Mouse (Mus musculus): Measurements from ENCODE around the gene Ap1g1. TPM values are rescaled to one million over a fixed set of nuclear protein-coding genes. Genes with fewer than 3 reads are reported as not detected.

The Ap1g1 gene
- total RNA-seq, 1 experiment: 51.4 TPM

DNA sequence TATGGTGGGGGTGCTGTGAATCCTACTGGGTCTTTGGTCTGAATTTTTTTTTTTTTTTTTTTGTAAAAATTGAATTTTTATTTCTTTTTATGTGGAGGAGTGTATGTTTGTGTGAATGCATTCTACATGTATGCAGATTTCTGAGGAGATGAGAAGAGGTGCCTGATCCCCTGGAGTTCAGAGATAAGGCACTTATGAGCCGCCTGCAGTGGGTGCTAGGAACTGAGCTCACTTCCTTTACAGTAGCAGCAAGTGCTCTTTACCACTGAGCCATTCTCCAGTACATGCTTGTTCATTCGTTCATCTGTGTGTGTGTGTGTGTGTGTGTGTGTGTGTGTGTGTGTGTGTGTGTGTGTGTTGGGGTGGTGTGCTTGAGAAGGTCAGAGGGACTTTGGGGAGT is 12.6 kb downstream of the Ap1g1 start:
- in situ Hi-C loops (cut with MboI; ENCODE audit: low sequenced_read_pairs in 2 of 2, unreplicated experiment in 2 of 2): no loop called here
- H3K36me3 ChIP-seq (ENCODE audit: control insufficient read depth, insufficient read depth, low read length, poor library complexity, severe bottlenecking): no peaks in the 10 kb centered on the region

DNA sequence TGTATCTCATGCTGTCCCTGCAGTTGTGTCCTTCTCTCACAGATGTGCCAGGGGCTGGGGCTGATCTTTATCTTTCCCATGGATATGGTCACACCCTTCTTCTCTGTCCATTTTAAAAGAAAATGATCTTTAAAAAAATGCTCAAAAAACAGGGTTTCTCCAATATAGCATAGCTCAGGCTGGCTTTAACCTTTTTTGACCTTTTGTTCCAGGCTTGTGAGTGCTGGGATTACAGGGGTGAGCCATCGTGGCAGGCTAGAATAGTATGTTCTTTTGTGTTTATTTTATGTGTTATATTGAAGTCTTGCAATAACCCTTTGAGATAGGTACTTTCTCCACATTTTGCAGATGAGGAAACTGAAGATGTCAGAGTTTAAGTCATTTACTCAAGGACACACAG is 16.8 kb downstream of the Ap1g1 start:
- H3K4me1 ChIP-seq (ENCODE audit: control insufficient read depth in 2 of 2, insufficient read depth in 2 of 2, low read length in 2 of 2, poor library complexity in 1 of 2): peaks cover 0 to 4% of the 10 kb centered on the region in 2 experiments; a peak in 1 of 4 replicates
- in situ Hi-C loops (cut with MboI; ENCODE audit: low sequenced_read_pairs in 2 of 2, unreplicated experiment in 2 of 2): no loop called here
- DNase-seq (ENCODE audit: low read depth, low spot score): no peak
- TF ChIP-seq ZC3H11A (IDR thresholded peaks at IDR 0.05; ENCODE audit: borderline replicate concordance, low read depth, low read length) (no peak), MAFK (IDR thresholded peaks at IDR 0.05; ENCODE audit: insufficient read depth, low read depth, low read length) (no peak), ZNF384 (IDR thresholded peaks at IDR 0.05; ENCODE audit: low read depth, low read length) (no peak), CHD2 (IDR thresholded peaks at IDR 0.05; ENCODE audit: low read depth, low read length) (no peak), HCFC1 (IDR thresholded peaks at IDR 0.05; ENCODE audit: borderline replicate concordance, insufficient read depth, low read length) (no peak)
- no peaks in the 10 kb centered on the region for H3K36me3 ChIP-seq (ENCODE audit: control insufficient read depth, insufficient read depth, low read length, poor library complexity, severe bottlenecking)
- H3K4me3 ChIP-seq (ENCODE audit: insufficient read depth in 1 of 2, low read depth in 1 of 2, low read length in 2 of 2, poor library complexity in 1 of 2, severe bottlenecking in 1 of 2): no peak overlapping the region
- no peak overlapping the region for H3K9ac ChIP-seq (ENCODE audit: insufficient read depth, low read depth, low read length, poor library complexity, severe bottlenecking)
- H3K9me3 ChIP-seq (ENCODE audit: control insufficient read depth, insufficient read depth, low read depth, low read length): no peaks in the 10 kb centered on the region
- H3K27ac ChIP-seq (ENCODE audit: insufficient read depth, low read depth, low read length, poor library complexity, severe bottlenecking): no peak overlapping the region

More for the DNA sequence above, 12.6 kb downstream of the Ap1g1 start:
- Histone ChIP-seq H3K4me1 (ENCODE audit: control insufficient read depth in 2 of 2, insufficient read depth in 2 of 2, low read length in 2 of 2, poor library complexity in 1 of 2) (peaks cover 0 to 4% of the 10 kb centered on the region in 2 experiments; a peak in 1 of 4 replicates), H3K27ac (ENCODE audit: insufficient read depth, low read depth, low read length, poor library complexity, severe bottlenecking) (no peak overlapping the region), H3K4me3 (ENCODE audit: insufficient read depth in 1 of 2, low read depth in 1 of 2, low read length in 2 of 2, poor library complexity in 1 of 2, severe bottlenecking in 1 of 2) (no peak overlapping the region), H3K9me3 (ENCODE audit: control insufficient read depth, insufficient read depth, low read depth, low read length) (no peaks in the 10 kb centered on the region), H3K9ac (ENCODE audit: insufficient read depth, low read depth, low read length, poor library complexity, severe bottlenecking) (no peak overlapping the region)
- TF ChIP-seq ZNF384 (IDR thresholded peaks at IDR 0.05; ENCODE audit: low read depth, low read length): no peak
- no peak for TF ChIP-seq CHD2 (IDR thresholded peaks at IDR 0.05; ENCODE audit: low read depth, low read length)
- TF ChIP-seq MAFK (IDR thresholded peaks at IDR 0.05; ENCODE audit: insufficient read depth, low read depth, low read length): no peak
- TF ChIP-seq HCFC1 (IDR thresholded peaks at IDR 0.05; ENCODE audit: borderline replicate concordance, insufficient read depth, low read length): no peak
- no peak for TF ChIP-seq ZC3H11A (IDR thresholded peaks at IDR 0.05; ENCODE audit: borderline replicate concordance, low read depth, low read length)
- DNase-seq (ENCODE audit: low read depth, low spot score): no peak

DNA sequence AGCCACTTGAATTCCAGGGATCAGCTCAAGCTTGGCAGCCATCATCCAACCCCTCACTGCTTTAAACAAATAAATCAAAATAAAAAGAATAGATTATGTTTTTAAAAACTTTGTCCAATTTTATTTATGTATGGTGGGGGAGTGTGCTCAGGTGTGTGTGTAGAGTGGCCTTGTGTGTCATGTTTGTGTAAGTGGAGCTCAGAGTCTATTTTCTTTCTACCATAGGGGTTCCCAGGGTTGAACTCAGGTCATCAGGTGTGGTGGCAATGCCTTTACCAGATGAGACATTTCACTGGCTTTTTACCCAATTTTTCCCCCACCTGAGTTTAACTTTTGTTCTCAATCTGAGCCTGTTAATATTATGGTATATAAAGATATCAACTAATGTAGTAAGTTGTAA is 20.4 kb downstream of the Ap1g1 start:
- TF ChIP-seq CHD2 (IDR thresholded peaks at IDR 0.05; ENCODE audit: low read depth, low read length) (no peak), HCFC1 (IDR thresholded peaks at IDR 0.05; ENCODE audit: borderline replicate concordance, insufficient read depth, low read length) (no peak), ZNF384 (IDR thresholded peaks at IDR 0.05; ENCODE audit: low read depth, low read length) (no peak), MAFK (IDR thresholded peaks at IDR 0.05; ENCODE audit: insufficient read depth, low read depth, low read length) (no peak), ZC3H11A (IDR thresholded peaks at IDR 0.05; ENCODE audit: borderline replicate concordance, low read depth, low read length) (no peak)
- Histone ChIP-seq H3K9me3 (ENCODE audit: control insufficient read depth, insufficient read depth, low read depth, low read length) (no peaks in the 10 kb centered on the region), H3K9ac (ENCODE audit: insufficient read depth, low read depth, low read length, poor library complexity, severe bottlenecking) (no peak overlapping the region), H3K4me3 (ENCODE audit: insufficient read depth in 1 of 2, low read depth in 1 of 2, low read length in 2 of 2, poor library complexity in 1 of 2, severe bottlenecking in 1 of 2) (no peak overlapping the region), H3K27ac (ENCODE audit: insufficient read depth, low read depth, low read length, poor library complexity, severe bottlenecking) (no peak overlapping the region), H3K36me3 (ENCODE audit: control insufficient read depth, insufficient read depth, low read length, poor library complexity, severe bottlenecking) (no peaks in the 10 kb centered on the region; the same call in 1 of the 2 replicates), H3K4me1 (ENCODE audit: control insufficient read depth in 2 of 2, insufficient read depth in 2 of 2, low read length in 2 of 2, poor library complexity in 1 of 2) (peaks cover 0 to 5% of the 10 kb centered on the region in 2 experiments; a peak in 1 of 4 replicates)
- in situ Hi-C loops (cut with MboI; ENCODE audit: low sequenced_read_pairs in 2 of 2, unreplicated experiment in 2 of 2): no loop called here
- no peak for DNase-seq (ENCODE audit: low read depth, low spot score)

- no peak for TF ChIP-seq ZC3H11A (IDR thresholded peaks at IDR 0.05; ENCODE audit: borderline replicate concordance, low read depth, low read length)
- no peak for TF ChIP-seq CHD2 (IDR thresholded peaks at IDR 0.05; ENCODE audit: low read depth, low read length)
- no peak for TF ChIP-seq MAFK (IDR thresholded peaks at IDR 0.05; ENCODE audit: insufficient read depth, low read depth, low read length)
- TF ChIP-seq HCFC1 (IDR thresholded peaks at IDR 0.05; ENCODE audit: borderline replicate concordance, insufficient read depth, low read length): no peak
- no peak for TF ChIP-seq ZNF384 (IDR thresholded peaks at IDR 0.05; ENCODE audit: low read depth, low read length)
- no peak for DNase-seq (ENCODE audit: low read depth, low spot score)
- in situ Hi-C loops (cut with MboI; ENCODE audit: low sequenced_read_pairs in 2 of 2, unreplicated experiment in 2 of 2): no loop called here
These were observed 20.9 kb downstream of the Ap1g1 start for GRCm38 (mm10) chr8:109799245-109799644.

More at GRCm38 (mm10) chr8:109799245-109799644, 20.9 kb downstream of the Ap1g1 start:
- H3K4me1 ChIP-seq (ENCODE audit: control insufficient read depth in 2 of 2, insufficient read depth in 2 of 2, low read length in 2 of 2, poor library complexity in 1 of 2): peaks cover 0 to 5% of the 10 kb centered on the region in 2 experiments; a peak in 1 of 4 replicates
- H3K9me3 ChIP-seq (ENCODE audit: control insufficient read depth, insufficient read depth, low read depth, low read length): no peaks in the 10 kb centered on the region
- H3K27ac ChIP-seq (ENCODE audit: insufficient read depth, low read depth, low read length, poor library complexity, severe bottlenecking): no peak overlapping the region
- H3K4me3 ChIP-seq (ENCODE audit: insufficient read depth in 1 of 2, low read depth in 1 of 2, low read length in 2 of 2, poor library complexity in 1 of 2, severe bottlenecking in 1 of 2): no peak overlapping the region
- H3K9ac ChIP-seq (ENCODE audit: insufficient read depth, low read depth, low read length, poor library complexity, severe bottlenecking): no peak overlapping the region
- no peaks in the 10 kb centered on the region; the same call in 1 of the 2 replicates for H3K36me3 ChIP-seq (ENCODE audit: control insufficient read depth, insufficient read depth, low read length, poor library complexity, severe bottlenecking)

All from ES-E14 (cell line).